Mouse (Mus musculus): ENCODE measurements around the gene Ltbp1. TPM values are rescaled to one million over a fixed set of nuclear protein-coding genes. Genes with fewer than 3 reads are reported as not detected.
A peak's percentile ranks its signal among the peaks of the same experiment; 100 is the strongest.

Gene Ltbp1
- 65.8 and 78.6 TPM in 2 replicates for polyA plus RNA-seq (2015; fragmentation: Nextera tagmentation; extraction: Ambion mirVana)

DNA sequence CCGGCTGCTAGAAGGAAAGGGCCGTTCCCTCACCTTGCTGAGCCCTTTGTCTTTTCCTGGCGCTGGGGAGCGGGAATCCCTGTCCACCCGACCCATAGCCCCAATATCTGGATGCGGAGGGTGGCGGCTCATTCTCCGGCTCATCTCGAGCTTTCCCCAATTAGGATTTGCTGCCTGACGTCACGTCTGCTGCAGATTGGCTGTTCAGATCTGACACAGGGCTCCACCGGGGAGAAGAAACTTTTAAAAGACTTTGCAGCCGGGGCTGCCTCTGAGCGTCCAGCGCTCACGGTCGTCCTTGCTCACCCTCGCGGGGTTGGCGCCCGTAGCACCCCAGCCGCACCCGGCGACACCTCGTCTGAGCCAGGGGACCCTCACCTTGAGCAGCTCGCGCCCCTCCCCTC is at the start of gene Ltbp1:
Ltbp1 (plus strand) TSS at position 288 of the 404 bp plus-strand sequence.
- under 1% methylated on average over 25 of the region's 27 CpGs for WGBS
- Histone ChIP-seq H3K4me1 (peaks cover 27% of the 10 kb centered on the region), H3K36me3 (peaks cover 7% of the 10 kb centered on the region; the same call in 1 of the 2 replicates), H3K9me3 (no peaks in the 10 kb centered on the region), H3K4me3 (peak within 1 kb of the TSS; percentile 92), H3K9ac (peak within 1 kb of the TSS; percentile 87), H3K27ac (peak within 1 kb of the TSS; percentile 97), H3K27me3 (no peaks in the 10 kb centered on the region), H3K4me2 (peak within 1 kb of the TSS; percentile 80)
- ATAC-seq (ENCODE audit: insufficient number of reproducible peaks, low FRiP score, low TSS enrichment, low read depth) = peak; percentile 78

DNA sequence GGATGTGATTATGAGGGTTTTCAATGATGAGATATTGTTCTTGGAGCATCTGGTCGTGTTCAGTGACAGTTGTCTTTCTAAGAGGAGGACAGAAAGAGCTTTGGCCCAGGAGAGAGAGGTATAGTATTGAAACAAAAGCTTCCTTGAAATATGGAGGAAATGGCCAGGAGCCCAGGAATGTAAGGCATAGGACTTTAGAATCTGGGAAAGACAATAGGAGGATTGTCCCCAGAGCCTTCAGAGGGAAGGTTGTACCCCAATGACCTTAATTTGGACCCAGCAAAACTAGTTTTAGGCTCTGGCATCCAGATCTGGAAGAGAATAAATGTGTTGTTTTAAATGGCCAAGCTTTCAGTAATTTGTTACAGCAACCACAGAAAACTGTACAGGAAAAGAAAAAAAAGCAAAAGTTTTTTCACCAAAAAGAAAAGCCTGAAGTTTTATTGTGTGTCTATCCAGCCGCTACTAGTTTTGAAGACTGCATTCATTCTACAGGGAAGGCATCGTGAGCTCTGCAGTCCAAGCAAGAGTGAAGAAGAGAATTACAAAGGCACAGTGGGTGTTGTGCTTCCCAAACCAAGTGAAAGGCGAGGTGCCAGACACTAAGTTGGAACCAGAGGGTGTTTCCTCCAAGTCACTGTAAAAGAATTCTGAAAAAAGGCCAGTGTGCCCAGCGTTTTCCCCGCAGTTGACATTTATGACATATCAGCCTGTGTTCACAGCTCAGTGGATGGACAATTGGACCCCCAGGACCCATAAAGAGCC is 45.7 kb upstream of the Ltbp1 start:
- H3K9me3 ChIP-seq = no peaks in the 10 kb centered on the region
- H3K9ac ChIP-seq = no peak overlapping the region
- no peak overlapping the region for H3K4me2 ChIP-seq
- WGBS = 46% methylated on average over 6 of the region's 6 CpGs
- no peaks in the 10 kb centered on the region for H3K27me3 ChIP-seq
- no peaks in the 10 kb centered on the region for H3K36me3 ChIP-seq
- peaks cover 12% of the 10 kb centered on the region for H3K4me1 ChIP-seq
- H3K4me3 ChIP-seq = no peak overlapping the region
- no peak for ATAC-seq (ENCODE audit: insufficient number of reproducible peaks, low FRiP score, low TSS enrichment, low read depth)
- H3K27ac ChIP-seq = no peak overlapping the region

DNA sequence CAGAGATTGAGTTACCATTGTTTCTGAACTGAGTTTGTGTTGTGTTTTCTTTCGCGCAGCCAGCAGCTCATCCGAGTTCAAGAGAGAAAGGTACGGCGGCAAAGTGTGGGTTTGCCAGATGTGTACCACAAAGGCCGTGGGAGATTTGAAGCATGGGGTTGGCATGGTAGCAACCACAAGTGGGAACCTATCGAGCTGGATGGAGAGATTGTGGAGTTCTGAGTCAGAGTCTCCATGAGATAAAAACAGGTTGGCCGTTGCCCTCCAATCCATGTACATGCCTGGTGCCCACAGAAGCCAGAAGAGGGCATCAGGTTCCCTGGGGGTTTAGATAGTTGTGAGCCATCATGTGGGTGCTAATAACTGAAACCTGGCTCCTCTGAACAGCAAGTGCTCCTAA is 42.1 kb upstream of the Ltbp1 start:
- H3K27me3 ChIP-seq = no peaks in the 10 kb centered on the region
- no peaks in the 10 kb centered on the region for H3K36me3 ChIP-seq
- no peaks in the 10 kb centered on the region for H3K9me3 ChIP-seq
- peaks cover 12% of the 10 kb centered on the region for H3K4me1 ChIP-seq
- 91% methylated on average over 8 of the region's 8 CpGs for WGBS
- no peak overlapping the region for H3K4me2 ChIP-seq
- no peak for ATAC-seq (ENCODE audit: insufficient number of reproducible peaks, low FRiP score, low TSS enrichment, low read depth)
- H3K4me3 ChIP-seq = no peak overlapping the region
- no peak overlapping the region for H3K27ac ChIP-seq
- H3K9ac ChIP-seq = no peak overlapping the region

DNA sequence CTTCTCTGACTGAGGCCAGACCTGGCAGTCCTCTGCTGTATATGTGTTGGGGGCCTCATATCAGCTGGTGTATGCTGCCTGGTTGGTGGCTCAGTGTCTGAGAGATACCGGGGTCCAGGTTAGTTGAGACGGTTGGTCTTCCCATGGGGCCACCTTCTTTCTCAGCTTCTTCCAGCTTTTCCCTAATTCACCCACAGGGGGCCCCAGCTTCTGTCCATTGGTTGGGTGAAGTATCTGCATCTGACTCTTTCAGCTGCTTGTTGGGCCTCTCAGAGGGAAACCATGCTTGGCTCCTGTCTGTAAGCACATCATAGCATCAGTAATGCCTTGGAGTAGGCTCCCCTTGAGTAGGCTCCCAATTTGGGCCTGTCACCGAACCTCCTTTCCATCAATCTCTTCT is 41.5 kb upstream of the Ltbp1 start:
- Histone ChIP-seq H3K4me1 (peaks cover 12% of the 10 kb centered on the region), H3K9me3 (no peaks in the 10 kb centered on the region), H3K36me3 (no peaks in the 10 kb centered on the region), H3K4me2 (no peak overlapping the region), H3K27me3 (no peaks in the 10 kb centered on the region), H3K4me3 (no peak overlapping the region), H3K9ac (no peak overlapping the region), H3K27ac (no peak overlapping the region)
- ATAC-seq (ENCODE audit: insufficient number of reproducible peaks, low FRiP score, low TSS enrichment, low read depth) = no peak
- 87% methylated on average over 3 of the region's 3 CpGs for WGBS

DNA sequence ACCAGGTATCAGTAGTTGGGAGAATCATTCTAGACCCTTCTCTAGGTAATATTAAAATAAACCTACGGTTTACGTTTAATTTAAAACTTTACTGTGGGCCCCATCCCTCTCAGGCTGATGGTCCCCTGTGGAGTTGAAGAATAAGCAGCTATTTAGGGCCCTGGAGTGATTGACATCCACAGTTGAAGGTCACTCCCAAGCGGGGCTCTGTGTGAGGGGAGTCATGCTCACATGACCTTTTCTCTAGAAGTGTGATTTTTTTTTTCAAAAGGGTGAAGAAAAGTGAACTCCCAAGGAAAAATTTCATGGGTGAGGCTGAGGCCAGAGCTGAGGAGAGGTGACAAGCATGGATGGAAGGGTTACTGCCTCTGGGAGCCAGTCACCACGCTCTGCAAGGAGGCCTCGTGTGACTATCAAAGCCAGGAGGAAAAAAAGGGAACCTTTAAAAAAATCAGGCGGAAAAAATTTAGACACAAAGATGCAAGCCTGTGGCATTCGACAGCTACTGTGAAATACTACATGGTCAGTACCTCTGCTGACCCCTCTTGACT is 38.0 kb upstream of the Ltbp1 start:
- WGBS = 68% methylated on average over 7 of the region's 7 CpGs
- H3K36me3 ChIP-seq = no peaks in the 10 kb centered on the region
- H3K27me3 ChIP-seq = no peaks in the 10 kb centered on the region

DNA sequence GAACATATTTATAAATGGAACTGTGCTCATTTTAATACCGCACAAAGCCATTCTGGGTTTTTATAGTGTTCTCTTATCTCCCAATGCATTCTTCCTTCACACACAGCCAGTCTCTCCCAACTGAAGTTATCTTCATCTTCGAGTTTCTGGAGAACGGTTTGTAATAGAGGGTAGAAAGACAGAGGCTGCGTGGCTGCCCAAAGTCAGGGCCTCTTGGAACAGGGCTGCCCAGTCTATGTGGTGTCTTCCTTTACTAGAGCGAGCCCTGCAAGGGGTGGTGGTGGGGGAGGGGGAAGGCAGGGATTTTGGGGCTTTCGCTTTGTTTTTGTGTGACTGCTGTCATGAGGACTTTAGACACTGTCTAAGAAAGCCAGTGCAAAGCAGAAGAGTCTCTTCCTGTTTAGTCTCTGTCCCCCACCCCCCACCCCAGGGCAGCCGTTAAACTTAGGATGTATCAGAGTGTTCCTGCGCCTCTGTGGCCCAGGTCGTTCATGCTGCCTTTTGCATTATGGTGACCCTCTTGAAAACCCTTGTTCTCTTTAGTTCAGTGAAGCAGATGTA is 37.1 kb upstream of the Ltbp1 start:
- no peaks in the 10 kb centered on the region for H3K9me3 ChIP-seq
- H3K4me3 ChIP-seq = no peak overlapping the region
- no peak overlapping the region for H3K27ac ChIP-seq
- H3K9ac ChIP-seq = no peak overlapping the region
- H3K36me3 ChIP-seq = no peaks in the 10 kb centered on the region
- no peak for ATAC-seq (ENCODE audit: insufficient number of reproducible peaks, low FRiP score, low TSS enrichment, low read depth)
- peaks cover 5% of the 10 kb centered on the region; the same call in 1 of the 2 replicates for H3K4me1 ChIP-seq
- no peaks in the 10 kb centered on the region for H3K27me3 ChIP-seq
- H3K4me2 ChIP-seq = no peak overlapping the region
- WGBS = 74% methylated on average over 9 of the region's 9 CpGs

More for the DNA sequence above, 38.0 kb upstream of the Ltbp1 start:
- Histone ChIP-seq H3K9ac (no peak overlapping the region), H3K4me3 (no peak overlapping the region), H3K27ac (no peak overlapping the region), H3K4me2 (no peak overlapping the region), H3K9me3 (no peaks in the 10 kb centered on the region), H3K4me1 (peaks cover 5% of the 10 kb centered on the region; the same call in 1 of the 2 replicates)
- no peak for ATAC-seq (ENCODE audit: insufficient number of reproducible peaks, low FRiP score, low TSS enrichment, low read depth)

DNA sequence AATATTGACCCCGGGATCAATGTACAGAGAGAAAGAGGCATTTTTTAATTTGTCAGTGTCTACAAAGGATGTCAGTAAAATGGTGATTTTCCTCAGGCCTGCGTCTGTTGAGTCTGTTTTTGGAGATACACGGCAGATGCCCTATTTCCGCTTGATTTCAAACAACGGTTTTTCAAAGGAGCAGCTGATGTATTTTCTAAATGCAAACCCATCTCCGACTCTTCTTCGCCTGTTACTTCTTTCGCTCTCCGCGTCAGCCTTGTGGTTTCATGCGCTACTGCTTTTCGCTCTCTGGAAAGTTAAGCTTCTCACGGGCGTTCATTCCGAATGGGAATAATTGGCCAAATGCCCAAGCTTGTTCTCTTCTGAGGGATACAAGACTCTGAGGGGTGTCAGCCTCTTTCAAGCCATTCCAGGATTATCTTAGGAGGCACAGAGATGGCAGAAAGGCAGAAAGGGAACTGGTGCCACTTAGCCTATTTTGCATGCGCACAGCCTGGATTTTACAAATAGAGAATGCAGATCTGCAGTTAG is 36.6 kb upstream of the Ltbp1 start:
- H3K27ac ChIP-seq = no peak overlapping the region

DNA sequence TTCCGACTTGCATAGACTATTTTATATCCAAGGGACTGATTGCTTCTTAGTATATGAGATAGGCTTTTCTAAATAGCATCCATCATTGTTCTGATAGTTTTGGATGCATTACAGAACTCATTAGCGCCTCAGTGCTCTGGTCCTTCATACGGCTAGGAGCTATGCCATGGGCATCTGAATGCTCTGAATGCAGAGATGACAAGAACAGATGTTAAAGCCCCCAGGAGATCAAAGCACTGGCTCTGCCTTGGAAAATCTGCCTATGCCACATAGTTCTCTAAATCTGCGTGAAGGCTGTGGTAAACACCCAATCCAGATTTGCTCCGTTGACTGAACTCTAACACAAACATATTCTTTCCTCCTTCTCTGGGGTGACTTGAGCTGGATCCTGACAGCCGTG is 30.2 kb upstream of the Ltbp1 start:
- Histone ChIP-seq H3K4me1 (0 out of 2 replicates have a peak, but pooled peaks cover 9% of the 10 kb centered on the region), H3K9me3 (no peaks in the 10 kb centered on the region), H3K4me2 (no peak overlapping the region), H3K36me3 (no peaks in the 10 kb centered on the region), H3K4me3 (no peak overlapping the region), H3K27me3 (no peaks in the 10 kb centered on the region), H3K27ac (no peak overlapping the region), H3K9ac (no peak overlapping the region)
- no peak for ATAC-seq (ENCODE audit: insufficient number of reproducible peaks, low FRiP score, low TSS enrichment, low read depth)
- WGBS = 53% methylated on average over 6 of the region's 6 CpGs

More for the DNA sequence above, 36.6 kb upstream of the Ltbp1 start:
- Histone ChIP-seq H3K4me1 (peaks cover 5% of the 10 kb centered on the region; the same call in 1 of the 2 replicates), H3K4me2 (no peak overlapping the region), H3K4me3 (no peak overlapping the region), H3K27me3 (no peaks in the 10 kb centered on the region), H3K9me3 (no peaks in the 10 kb centered on the region), H3K36me3 (no peaks in the 10 kb centered on the region), H3K9ac (no peak overlapping the region)
- no peak for ATAC-seq (ENCODE audit: insufficient number of reproducible peaks, low FRiP score, low TSS enrichment, low read depth)
- 72% methylated on average over 16 of the region's 16 CpGs for WGBS

DNA sequence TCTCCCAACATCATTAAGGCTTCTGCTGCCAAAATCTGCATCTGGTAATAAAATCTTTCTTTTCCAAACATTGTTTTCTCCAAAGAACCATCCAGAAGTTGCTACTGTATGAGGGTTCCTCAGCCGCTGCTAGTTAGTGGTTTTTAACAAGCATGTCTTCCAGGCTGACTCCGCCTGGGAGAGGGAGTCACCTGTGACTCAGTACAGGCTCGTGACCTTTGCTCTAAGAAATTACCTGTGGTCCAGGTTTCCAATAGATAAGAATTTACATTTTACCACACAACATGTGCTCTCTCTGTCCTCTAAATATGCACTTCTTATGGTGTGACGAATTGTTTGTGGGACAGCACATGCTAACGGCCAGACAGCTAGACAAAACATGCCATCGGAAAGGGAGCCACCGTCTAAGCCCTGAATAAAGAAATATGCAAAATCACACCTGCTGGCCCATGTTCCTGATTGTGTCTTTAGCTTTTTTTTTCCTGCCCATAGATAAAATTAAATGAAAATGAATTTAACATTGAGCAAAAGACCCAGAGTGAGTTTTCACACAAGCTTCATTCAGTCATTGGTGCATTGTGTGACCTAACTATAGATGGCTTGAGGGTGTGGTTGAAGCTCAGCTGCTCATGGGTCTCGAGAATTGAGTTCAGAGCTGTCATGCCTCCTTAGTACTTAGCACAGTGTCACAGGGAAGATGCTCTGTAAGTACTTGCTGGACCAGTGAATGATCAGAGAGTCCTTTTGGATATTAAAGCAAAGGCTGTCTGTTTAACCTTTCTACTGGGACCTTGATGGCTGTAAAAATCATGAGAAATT is 29.0 kb upstream of the Ltbp1 start:
- WGBS = 64% methylated on average over 8 of the region's 8 CpGs
- no peak for ATAC-seq (ENCODE audit: insufficient number of reproducible peaks, low FRiP score, low TSS enrichment, low read depth)
- H3K9me3 ChIP-seq = no peaks in the 10 kb centered on the region

DNA sequence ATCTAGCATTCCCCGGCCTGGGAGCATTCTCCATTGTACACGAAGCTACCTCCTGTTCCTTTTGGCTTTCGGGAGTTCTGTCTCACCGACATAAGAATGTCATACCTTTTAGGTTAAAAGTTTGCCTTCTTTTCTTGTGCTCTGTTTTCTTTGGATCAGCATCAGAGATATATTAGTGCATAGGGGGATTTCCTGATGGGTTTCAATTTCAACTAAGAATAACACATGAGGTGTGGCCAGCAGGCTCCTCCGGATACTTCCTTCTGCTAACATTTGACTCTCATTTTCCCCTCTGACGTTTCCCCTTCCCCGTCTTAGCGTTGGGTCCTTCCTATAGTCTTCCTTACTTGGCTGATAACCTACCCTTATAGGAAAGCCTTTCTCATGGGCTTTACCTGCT is 25.6 kb upstream of the Ltbp1 start:
- WGBS = 61% methylated on average over 8 of the region's 8 CpGs
- no peak for ATAC-seq (ENCODE audit: insufficient number of reproducible peaks, low FRiP score, low TSS enrichment, low read depth)
- Histone ChIP-seq H3K27me3 (no peaks in the 10 kb centered on the region), H3K9ac (no peak overlapping the region), H3K36me3 (no peaks in the 10 kb centered on the region), H3K27ac (no peak overlapping the region), H3K4me1 (0 out of 2 replicates have a peak, but pooled peaks cover 9% of the 10 kb centered on the region), H3K4me3 (no peak overlapping the region), H3K9me3 (no peaks in the 10 kb centered on the region), H3K4me2 (no peak overlapping the region)

More for the DNA sequence above, 29.0 kb upstream of the Ltbp1 start:
- H3K27ac ChIP-seq = no peak overlapping the region
- no peak overlapping the region for H3K4me2 ChIP-seq
- H3K4me1 ChIP-seq = 0 out of 2 replicates have a peak, but pooled peaks cover 9% of the 10 kb centered on the region
- H3K36me3 ChIP-seq = no peaks in the 10 kb centered on the region
- no peaks in the 10 kb centered on the region for H3K27me3 ChIP-seq
- no peak overlapping the region for H3K9ac ChIP-seq
- no peak overlapping the region for H3K4me3 ChIP-seq

DNA sequence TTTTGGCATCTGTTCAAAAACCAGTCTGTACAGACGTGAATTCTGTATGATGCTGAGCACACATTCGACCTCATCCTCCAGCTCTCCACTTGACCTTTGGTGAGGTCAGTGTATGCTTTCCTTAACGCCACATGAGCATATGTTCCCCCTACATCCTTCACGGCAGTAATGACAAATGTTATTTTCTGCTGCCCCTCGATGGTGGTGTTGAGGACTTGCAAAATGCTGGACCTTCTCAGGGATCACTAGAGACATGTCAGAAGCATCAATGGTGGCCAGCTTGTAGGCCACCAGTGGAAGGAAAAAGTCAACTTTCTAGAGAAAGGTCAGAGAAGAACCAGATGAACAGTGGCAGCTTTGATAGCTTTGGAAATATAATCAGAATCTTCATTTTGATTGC is 23.7 kb upstream of the Ltbp1 start:
- H3K9ac ChIP-seq = no peak overlapping the region
- no peak for ATAC-seq (ENCODE audit: insufficient number of reproducible peaks, low FRiP score, low TSS enrichment, low read depth)
- 77% methylated on average over 5 of the region's 5 CpGs for WGBS
- H3K36me3 ChIP-seq = no peaks in the 10 kb centered on the region
- no peak overlapping the region for H3K4me2 ChIP-seq
- H3K4me3 ChIP-seq = no peak overlapping the region
- H3K27me3 ChIP-seq = no peaks in the 10 kb centered on the region
- 0 out of 2 replicates have a peak, but pooled peaks cover 2% of the 10 kb centered on the region for H3K4me1 ChIP-seq
- no peak overlapping the region for H3K27ac ChIP-seq
- H3K9me3 ChIP-seq = no peaks in the 10 kb centered on the region
